Mouse (Mus musculus): ENCODE data around the gene Ssh1.

DNA sequence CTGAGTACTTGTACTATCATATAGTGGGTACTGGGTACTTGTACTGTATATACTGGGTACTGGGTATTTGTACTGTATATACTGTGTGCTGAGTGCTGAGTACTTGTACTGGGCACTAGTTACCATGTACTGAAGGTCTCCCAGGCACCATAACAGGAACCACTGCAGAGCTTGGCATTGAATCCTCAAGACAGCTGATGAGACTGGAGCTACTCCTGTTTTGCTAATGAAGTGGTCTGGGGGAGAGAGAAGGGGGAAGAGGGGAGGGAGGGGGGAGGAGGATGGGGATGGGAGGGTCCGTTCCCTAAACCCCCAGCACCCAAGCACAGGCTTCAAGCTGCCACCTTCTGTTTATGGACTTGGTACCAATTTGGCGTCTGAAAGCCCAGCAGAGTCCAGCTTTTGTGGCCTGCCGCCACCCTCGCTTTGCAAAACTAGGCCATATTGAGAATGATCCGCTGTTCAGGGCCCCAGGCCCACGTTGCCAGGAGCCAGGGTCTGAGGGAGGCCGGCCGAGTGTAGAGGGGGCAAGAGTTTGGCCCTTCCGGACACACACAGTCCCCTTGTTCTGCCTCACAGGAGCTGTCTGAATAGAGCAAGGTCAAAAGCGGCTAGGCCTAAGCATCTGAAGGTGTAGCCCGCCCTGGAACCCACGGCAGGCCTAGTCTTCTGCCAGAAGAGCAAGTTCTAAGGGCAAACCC, 14.2 kb upstream of the Ssh1 start:
- TF ChIP-seq EP300 (optimal IDR thresholded peaks at IDR 0.05): no peak
- TF ChIP-seq CTCF (IDR thresholded peaks at IDR 0.05; ENCODE audit: low read depth): no peak

Data from stomach, postnatal 0 days (tissue).